Mouse (Mus musculus) hindbrain, embryonic 14.5 days (tissue): ENCODE data around the gene Hspa4l. TPM values are rescaled to one million over a fixed set of nuclear protein-coding genes. Genes with fewer than 3 reads are reported as not detected.
"Not testable (repeated sequence)": the region's sequence is repeated elsewhere in the genome, so short reads cannot be mapped to it uniquely, and the experiment has no call there.

Experiments used
- ATAC-seq: fragments of 200-750 bp; cut with Nextera tagmentation; 2 replicates; pipeline ENCODE4 v1.8.0; 2017; ENCODE audit warnings: moderate number of reproducible peaks, mild to moderate bottlenecking, moderate TSS enrichment, moderate library complexity; ENCODE audit not compliant: low FRiP score
- DNase-seq: peaks from one replicate; pipeline ENCODE4 v3.0.0-alpha.2; 2015; ENCODE audit warnings: low spot score
- H3K27ac ChIP-seq: fragments of 300-500 bp; sonication (generic); 2 replicates; pipeline ENCODE4 v1.5.1; 2014; ENCODE audit warnings: mild to moderate bottlenecking, moderate library complexity
- H3K27me3 ChIP-seq: fragments of 300-500 bp; sonication (generic); 2 replicates; pipeline ENCODE4 v1.6.1; 2014; ENCODE audit warnings: mild to moderate bottlenecking, low read length, mixed read lengths; ENCODE audit not compliant: control insufficient read depth, insufficient read depth
- H3K36me3 ChIP-seq: fragments of 300-500 bp; sonication (generic); replicated peaks from 2 replicates; pipeline ENCODE4 v1.6.1; 2014; ENCODE audit not compliant: control insufficient read depth, insufficient read depth
- H3K4me1 ChIP-seq: fragments of 300-500 bp; sonication (generic); replicated peaks from 2 replicates; pipeline ENCODE4 v1.6.1; 2014; ENCODE audit warnings: antibody characterized with exemption, low read length, mixed read lengths; ENCODE audit not compliant: control insufficient read depth, insufficient read depth
- H3K4me2 ChIP-seq: fragments of 300-500 bp; sonication (generic); replicated peaks from 2 replicates; pipeline ENCODE4 v1.6.1; 2014; ENCODE audit warnings: mild to moderate bottlenecking, moderate library complexity
- H3K4me3 ChIP-seq: fragments of 300-500 bp; sonication (generic); replicated peaks from 2 replicates; pipeline ENCODE4 v1.5.1; 2014; ENCODE audit warnings: mild to moderate bottlenecking, low read length
- H3K9ac ChIP-seq: fragments of 300-500 bp; sonication (generic); 2 replicates; pipeline ENCODE4 v1.6.1; 2014
- H3K9me3 ChIP-seq: fragments of 300-500 bp; sonication (generic); 2 replicates; pipeline ENCODE4 v1.6.1; 2016; ENCODE audit warnings: low read length; ENCODE audit not compliant: control insufficient read depth
- WGBS: fragments of 180-500 bp; shearing (Covaris S2); extraction: QIAGEN DNeasy Blood & Tissue Kit; methylation state at CpG from one replicate; pipeline ENCODE4 v1.1.7; 2014; 5-methylcytosine and 5-hydroxymethylcytosine counted together
- polyA plus RNA-seq: library from polyadenylated mRNA; unstranded; fragments of >200 nt; fragmentation: Nextera tagmentation; extraction: Ambion mirVana; gene quantifications from 2 replicates; pipeline ENCODE4 v1.2.1, GENCODE M21; 2014

The Hspa4l gene
- polyA plus RNA-seq, 1 experiment from 2014 or later, result 56.0 TPM

DNA sequence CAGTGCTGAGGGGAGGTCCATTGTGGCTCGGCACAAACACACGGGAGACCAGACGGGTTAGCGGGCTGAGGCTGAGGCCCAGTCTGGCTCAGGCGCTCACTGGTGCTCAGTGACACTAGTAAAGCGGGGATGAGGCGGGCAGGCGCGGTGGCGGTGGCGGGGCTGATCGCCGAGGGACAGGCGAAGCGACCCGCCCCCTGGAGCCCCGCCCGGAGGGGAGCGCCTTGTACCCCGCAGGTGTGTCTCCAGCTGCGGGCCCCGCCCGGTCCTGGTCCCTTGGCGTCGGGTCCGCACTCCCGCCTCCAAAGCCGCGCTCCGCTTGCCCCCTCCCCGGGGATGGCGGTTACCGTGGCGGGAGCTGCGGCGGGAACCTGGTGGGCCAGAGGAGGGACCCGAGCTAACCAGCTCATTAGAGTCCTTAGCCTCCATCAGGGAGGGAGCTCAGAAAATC is 56.1 kb downstream of the Hspa4l start:
- Histone ChIP-seq H3K27ac (peak overlapping the region; percentile 36), H3K9me3 (no peaks in the 10 kb centered on the region), H3K36me3 (peaks cover 15% of the 10 kb centered on the region), H3K4me3 (peak overlapping the region; percentile 91), H3K9ac (peak overlapping the region; percentile 77), H3K4me1 (peaks cover 6% of the 10 kb centered on the region; the same call in 1 of the 2 replicates), H3K27me3 (no peaks in the 10 kb centered on the region), H3K4me2 (peak overlapping the region; percentile 95)
- DNase-seq, result no peak
- peak; percentile 72 for ATAC-seq
- WGBS, result 0% methylated on average over 29 of the region's 37 CpGs

DNA sequence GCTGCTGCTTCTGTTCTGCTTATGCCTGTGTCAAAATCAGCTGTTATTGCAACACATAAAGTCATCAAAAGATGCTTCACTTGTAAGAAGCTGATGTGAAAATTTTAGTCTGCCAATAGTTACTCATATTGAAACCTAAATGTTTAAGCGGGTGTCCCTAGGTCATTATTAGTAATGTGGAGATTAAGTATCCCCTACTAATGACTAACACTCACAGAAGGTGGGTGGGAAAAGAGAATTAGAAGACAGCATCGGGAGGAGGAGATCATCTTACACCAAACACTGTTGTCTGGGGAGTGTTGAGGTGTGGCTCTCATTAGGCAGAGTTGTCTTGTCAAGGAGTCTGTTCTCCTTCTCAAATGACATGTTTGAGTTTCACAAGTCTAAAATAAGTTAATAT is 62.6 kb downstream of the Hspa4l start:
- no peaks in the 10 kb centered on the region for H3K27me3 ChIP-seq
- H3K9me3 ChIP-seq, result no peaks in the 10 kb centered on the region
- ATAC-seq (no peak), DNase-seq (no peak)
- no peak overlapping the region for H3K9ac ChIP-seq
- H3K27ac ChIP-seq, result no peak overlapping the region
- peaks cover 51% of the 10 kb centered on the region for H3K36me3 ChIP-seq
- no peaks in the 10 kb centered on the region for H3K4me1 ChIP-seq
- H3K4me3 ChIP-seq, result no peak overlapping the region
- H3K4me2 ChIP-seq, result no peak overlapping the region
- 78% methylated on average over 2 of the region's 2 CpGs for WGBS

DNA sequence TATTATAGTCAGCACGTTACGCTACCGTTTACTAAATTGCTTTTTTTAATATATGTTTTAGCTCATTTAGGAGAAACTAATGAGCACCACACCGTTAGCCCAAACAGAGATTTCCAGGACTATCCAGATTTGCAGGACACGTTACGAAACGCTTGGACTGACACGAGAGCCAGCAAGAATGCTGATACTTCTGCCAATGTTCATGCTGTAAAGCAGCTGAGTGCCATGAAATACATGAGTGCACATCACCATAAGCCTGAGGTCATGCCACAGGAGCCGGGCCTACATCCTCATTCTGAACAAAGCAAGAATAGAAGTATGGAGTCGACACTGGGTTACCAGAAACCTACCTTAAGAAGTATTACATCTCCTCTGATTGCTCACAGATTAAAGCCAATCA is 64.4 kb downstream of the Hspa4l start:
- Histone ChIP-seq H3K4me3 (no peak overlapping the region), H3K4me1 (no peaks in the 10 kb centered on the region), H3K27me3 (no peaks in the 10 kb centered on the region), H3K36me3 (peaks cover 62% of the 10 kb centered on the region), H3K9ac (no peak overlapping the region), H3K9me3 (no peaks in the 10 kb centered on the region), H3K4me2 (no peak overlapping the region), H3K27ac (no peak overlapping the region)
- 96% methylated on average over 10 of the region's 10 CpGs for WGBS
- DNase-seq, result no peak
- no peak for ATAC-seq

DNA sequence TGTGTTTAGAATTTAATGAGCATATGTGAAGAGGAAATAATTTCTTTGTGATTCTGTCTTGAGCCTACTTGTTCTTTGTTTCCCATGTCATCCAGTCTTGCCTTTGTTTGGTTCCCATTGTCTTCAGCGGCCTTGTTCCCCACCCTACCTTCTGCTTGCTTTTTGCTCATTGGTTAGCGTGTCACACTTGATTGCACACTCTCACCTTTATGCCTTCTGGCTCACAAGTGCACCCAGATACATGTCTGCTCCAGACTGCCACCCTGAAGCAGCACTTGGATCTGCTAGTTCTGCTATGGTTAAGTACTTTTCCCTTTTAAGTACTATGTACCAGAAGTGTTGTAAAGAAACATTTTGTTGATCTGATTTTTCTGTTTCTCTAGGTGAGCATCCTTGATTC is 65.6 kb downstream of the Hspa4l start:
- Histone ChIP-seq H3K4me1 (no peaks in the 10 kb centered on the region), H3K27ac (no peak overlapping the region), H3K27me3 (no peaks in the 10 kb centered on the region), H3K9ac (no peak overlapping the region), H3K4me3 (no peak overlapping the region), H3K4me2 (no peak overlapping the region), H3K9me3 (no peaks in the 10 kb centered on the region), H3K36me3 (peaks cover 73% of the 10 kb centered on the region)
- 41% methylated on average over 2 of the region's 2 CpGs for WGBS
- DNase-seq, result no peak
- ATAC-seq, result no peak

DNA sequence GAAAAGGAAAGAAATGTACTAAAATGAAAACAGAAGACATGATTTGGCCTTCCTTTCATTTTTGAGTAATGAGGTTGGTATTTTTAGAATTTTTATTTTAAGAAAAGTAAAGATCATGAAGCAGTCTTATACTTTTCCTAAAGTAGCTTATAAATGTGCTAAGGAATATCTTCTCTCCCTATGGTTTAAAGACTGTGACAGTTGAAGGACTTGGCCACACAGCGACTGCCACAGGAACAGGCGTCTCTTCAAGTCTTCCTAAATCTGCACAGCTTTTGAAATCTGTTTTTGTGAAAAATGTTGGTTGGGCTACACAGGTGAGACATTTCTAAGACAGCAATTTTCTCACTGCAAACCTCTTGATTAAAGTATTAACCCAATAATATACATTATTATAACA is 69.0 kb downstream of the Hspa4l start:
- 92% methylated on average over 2 of the region's 2 CpGs for WGBS
- DNase-seq, result no peak
- no peaks in the 10 kb centered on the region for H3K4me1 ChIP-seq
- H3K27ac ChIP-seq, result no peak overlapping the region
- H3K9me3 ChIP-seq, result no peaks in the 10 kb centered on the region
- H3K4me3 ChIP-seq, result no peak overlapping the region
- H3K36me3 ChIP-seq, result peaks cover 71% of the 10 kb centered on the region
- H3K9ac ChIP-seq, result no peak overlapping the region
- ATAC-seq, result no peak
- H3K4me2 ChIP-seq, result no peak overlapping the region
- no peaks in the 10 kb centered on the region for H3K27me3 ChIP-seq

DNA sequence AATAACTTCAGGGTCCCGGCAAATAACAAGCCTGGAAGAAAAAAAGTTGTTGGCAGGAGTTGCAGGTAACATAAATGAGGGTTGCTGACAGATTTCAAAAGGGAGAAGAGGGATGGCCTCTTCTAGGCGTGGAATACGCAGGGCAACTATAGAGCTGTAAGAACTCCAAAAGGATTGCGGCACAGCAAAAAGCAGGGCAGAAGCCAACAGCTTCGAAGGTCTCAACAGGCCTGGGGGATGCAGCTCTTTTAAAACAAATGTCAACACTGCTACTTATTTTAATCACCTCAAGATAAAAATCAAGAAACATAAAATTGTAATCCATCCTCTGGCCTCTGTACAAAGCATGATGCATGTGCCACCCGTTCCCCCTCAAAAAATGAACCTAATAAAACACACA is 101.2 kb downstream of the Hspa4l start:
- H3K36me3 ChIP-seq, H3K9me3 ChIP-seq, DNase-seq, H3K4me1 ChIP-seq, ATAC-seq, H3K27me3 ChIP-seq: not testable (repeated sequence)
- WGBS, result 79% methylated on average over 5 of the region's 6 CpGs
- Histone ChIP-seq H3K9ac (peak overlapping the region; percentile 79), H3K4me3 (peak overlapping the region; percentile 53), H3K27ac (peak overlapping the region; percentile 84), H3K4me2 (peak overlapping the region; percentile 72)

Other genes with a start within 250 kb of the Hspa4l start
- gene Intu, start 213.2 kb upstream of the Hspa4l start, polyA plus RNA-seq, result 4.1 and 4.7 TPM in 2 replicates
- 0.44 and 0.59 TPM in 2 replicates for gene Slc25a31, start 35.6 kb upstream of the Hspa4l start, polyA plus RNA-seq
- gene Plk4, start 55.5 kb downstream of the Hspa4l start, polyA plus RNA-seq, result 12.5 and 14.5 TPM in 2 replicates
- 12.7 and 13.3 TPM in 2 replicates for gene Mfsd8, start 102.4 kb downstream of the Hspa4l start, polyA plus RNA-seq
- 10.7 and 11.3 TPM in 2 replicates for gene Abhd18, start 102.5 kb downstream of the Hspa4l start, polyA plus RNA-seq
- gene 1700034I23Rik, start 158.0 kb downstream of the Hspa4l start, polyA plus RNA-seq, result 0.53 and 0.72 TPM in 2 replicates
- 4.7 and 5.0 TPM in 2 replicates for gene Larp1b, start 205.3 kb downstream of the Hspa4l start, polyA plus RNA-seq